Mouse (Mus musculus) forebrain, postnatal 0 days (tissue): ENCODE results near the gene Hoxd3. TPM values are rescaled to one million over a fixed set of nuclear protein-coding genes. Genes with fewer than 3 reads are reported as not detected.

ENCODE experiments used
- ATAC-seq: fragments of 200-750 bp; cut with Nextera tagmentation; 2 replicates; pipeline ENCODE4 v1.8.0; 2017; ENCODE audit warnings: mild to moderate bottlenecking, moderate library complexity
- DNase-seq: peaks from one replicate; pipeline ENCODE4 v3.0.0-alpha.2; 2015
- H3K27ac ChIP-seq: fragments of 300-500 bp; sonication (generic); 2 replicates; pipeline ENCODE4 v1.5.1; 2014; ENCODE audit warnings: low read depth, mild to moderate bottlenecking, antibody characterized with exemption, low read length, moderate library complexity, mixed read lengths
- H3K27me3 ChIP-seq: fragments of 300-500 bp; sonication (generic); 2 replicates; pipeline ENCODE4 v1.6.1; 2014; ENCODE audit warnings: mild to moderate bottlenecking, low read length, mixed read lengths; ENCODE audit not compliant: insufficient read depth
- H3K36me3 ChIP-seq: fragments of 300-500 bp; sonication (generic); 2 replicates; pipeline ENCODE4 v1.6.1; 2014; ENCODE audit warnings: mild to moderate bottlenecking, moderate library complexity; ENCODE audit not compliant: insufficient read depth
- H3K4me1 ChIP-seq: fragments of 300-500 bp; sonication (generic); 2 replicates; pipeline ENCODE4 v1.6.1; 2014; ENCODE audit warnings: antibody characterized with exemption; ENCODE audit not compliant: insufficient read depth
- H3K4me2 ChIP-seq: fragments of 300-500 bp; sonication (generic); 2 replicates; pipeline ENCODE4 v1.6.1; 2014; ENCODE audit warnings: low read depth, mild to moderate bottlenecking, moderate library complexity
- H3K4me3 ChIP-seq: fragments of 300-500 bp; sonication (generic); 2 replicates; pipeline ENCODE4 v1.5.1; 2014; ENCODE audit warnings: low read depth, low read length, mixed read lengths
- H3K9ac ChIP-seq: fragments of 300-500 bp; sonication (generic); 2 replicates; pipeline ENCODE4 v1.6.1; 2014; ENCODE audit warnings: mild to moderate bottlenecking
- H3K9me3 ChIP-seq: fragments of 300-500 bp; sonication (generic); 2 replicates; pipeline ENCODE4 v1.6.1; 2016; ENCODE audit warnings: low read length
- CTCF ChIP-seq: sonication (generic); IDR thresholded peaks from 2 replicates; pipeline ENCODE4 v1.5.1; 2016; ENCODE audit warnings: antibody characterized with exemption, control low read depth, low read depth
- WGBS: fragments of 180-500 bp; shearing (Covaris S2); extraction: QIAGEN DNeasy Blood & Tissue Kit; methylation state at CpG from one replicate; pipeline ENCODE4 v1.1.7; 2014; 5-methylcytosine and 5-hydroxymethylcytosine counted together
- polyA plus RNA-seq: library from polyadenylated mRNA; unstranded; fragments of >200 nt; fragmentation: Nextera tagmentation; extraction: Ambion mirVana; gene quantifications from 2 replicates; pipeline ENCODE4 v1.2.1, GENCODE M21; 2015
- total RNA-seq: library from RNA; depleted of rRNA; stranded (reverse); fragments of >200 nt; gene quantifications from 2 replicates; pipeline ENCODE4 v1.2.3, GENCODE M21; 2014

Hoxd3 gene
- total and polyA plus RNA-seq, 2 experiments from 2014 or later = not detected

- Histone ChIP-seq H3K9ac (no peak within 1 kb of the TSS), H3K27ac (no peak within 1 kb of the TSS), H3K4me3 (no peak within 1 kb of the TSS), H3K4me1 (no peaks in the 10 kb centered on the region), H3K9me3 (no peaks in the 10 kb centered on the region), H3K4me2 (no peak within 1 kb of the TSS), H3K27me3 (peaks cover 97% of the 10 kb centered on the region), H3K36me3 (no peaks in the 10 kb centered on the region)
- no peak for TF ChIP-seq CTCF
- ATAC-seq = no peak
- 2% methylated on average over 47 of the region's 47 CpGs for WGBS
- no peak for DNase-seq
These were observed 36.7 kb upstream of the Hoxd3 start, which contains the start of gene Hoxd12 for GRCm38 (mm10) chr2:74674881-74675665. Gene Hoxd12, plus strand, starts transcription at chr2:74675013.

GRCm38 (mm10) chr2:74675666-74676282 lies 36.0 kb upstream of the Hoxd3 start:
- ATAC-seq = no peak
- no peak for DNase-seq
- no peaks in the 10 kb centered on the region for H3K4me1 ChIP-seq
- no peaks in the 10 kb centered on the region for H3K9me3 ChIP-seq
- no peak overlapping the region for H3K4me3 ChIP-seq
- 6% methylated on average over 22 of the region's 24 CpGs for WGBS
- H3K9ac ChIP-seq = no peak overlapping the region
- TF ChIP-seq CTCF = no peak
- no peak overlapping the region for H3K27ac ChIP-seq
- H3K4me2 ChIP-seq = no peak overlapping the region
- no peaks in the 10 kb centered on the region for H3K36me3 ChIP-seq
- H3K27me3 ChIP-seq = peaks cover 98% of the 10 kb centered on the region

GRCm38 (mm10) chr2:74676376-74677052 lies 35.2 kb upstream of the Hoxd3 start:
- Histone ChIP-seq H3K27ac (no peak overlapping the region), H3K4me2 (no peak overlapping the region), H3K4me3 (no peak overlapping the region), H3K9me3 (no peaks in the 10 kb centered on the region), H3K27me3 (peaks cover 98% of the 10 kb centered on the region), H3K4me1 (no peaks in the 10 kb centered on the region), H3K9ac (no peak overlapping the region), H3K36me3 (no peaks in the 10 kb centered on the region)
- ATAC-seq = no peak
- no peak for TF ChIP-seq CTCF
- WGBS = 4% methylated on average over 9 of the region's 9 CpGs
- no peak for DNase-seq

- 12% methylated on average over 2 of the region's 2 CpGs for WGBS
- no peak overlapping the region for H3K9ac ChIP-seq
- ATAC-seq (no peak), DNase-seq (no peak)
- peaks cover 97% of the 10 kb centered on the region for H3K27me3 ChIP-seq
- no peaks in the 10 kb centered on the region for H3K4me1 ChIP-seq
- no peak overlapping the region for H3K4me2 ChIP-seq
- H3K4me3 ChIP-seq = no peak overlapping the region
- H3K9me3 ChIP-seq = no peaks in the 10 kb centered on the region
- no peaks in the 10 kb centered on the region for H3K36me3 ChIP-seq
- TF ChIP-seq CTCF = no peak
- H3K27ac ChIP-seq = no peak overlapping the region
These were observed 34.6 kb upstream of the Hoxd3 start for GRCm38 (mm10) chr2:74677106-74677505.

- Histone ChIP-seq H3K27me3 (peaks cover 94% of the 10 kb centered on the region), H3K9ac (no peak within 1 kb of the TSS), H3K9me3 (no peaks in the 10 kb centered on the region), H3K4me3 (no peak within 1 kb of the TSS), H3K4me2 (no peak within 1 kb of the TSS), H3K4me1 (no peaks in the 10 kb centered on the region), H3K27ac (no peak within 1 kb of the TSS), H3K36me3 (no peaks in the 10 kb centered on the region)
- no peak for DNase-seq
- WGBS = 2% methylated on average over 15 of the region's 15 CpGs
- no peak for TF ChIP-seq CTCF
- ATAC-seq = no peak
These were observed 32.7 kb upstream of the Hoxd3 start, which contains the start of gene Hoxd11 for GRCm38 (mm10) chr2:74678891-74679595. Gene Hoxd11, plus strand, starts transcription at chr2:74679557.

GRCm38 (mm10) chr2:74679596-74679971 lies 32.1 kb upstream of the Hoxd3 start:
- TF ChIP-seq CTCF = no peak
- 1% methylated on average over 26 of the region's 26 CpGs for WGBS
- DNase-seq (no peak), ATAC-seq (no peak)
- no peak overlapping the region for H3K9ac ChIP-seq
- no peaks in the 10 kb centered on the region for H3K4me1 ChIP-seq
- H3K4me2 ChIP-seq = no peak overlapping the region
- H3K4me3 ChIP-seq = no peak overlapping the region
- no peak overlapping the region for H3K27ac ChIP-seq
- no peaks in the 10 kb centered on the region for H3K9me3 ChIP-seq
- no peaks in the 10 kb centered on the region for H3K36me3 ChIP-seq
- H3K27me3 ChIP-seq = peaks cover 94% of the 10 kb centered on the region
